Mouse (Mus musculus): ENCODE data around the gene Cntn4. TPM values are rescaled to one million over a fixed set of nuclear protein-coding genes. Genes with fewer than 3 reads are reported as not detected.

Gene Cntn4
- polyA plus RNA-seq, 1 experiment from 2014 or later, result 15.3 TPM

- no peak overlapping the region for H3K9ac ChIP-seq
- no peaks in the 10 kb centered on the region for H3K36me3 ChIP-seq
- WGBS, result 88% methylated on average over 3 of the region's 3 CpGs
Measured at GRCm38 (mm10) chr6:106263396-106263795, 585.9 kb downstream of the Cntn4 start.

GRCm38 (mm10) chr6:106265487-106265886 lies 588.0 kb downstream of the Cntn4 start:
- no peaks in the 10 kb centered on the region for H3K36me3 ChIP-seq

More at GRCm38 (mm10) chr6:106263396-106263795, 585.9 kb downstream of the Cntn4 start:
- no peaks in the 10 kb centered on the region for H3K4me1 ChIP-seq
- no peak overlapping the region for H3K4me3 ChIP-seq (replicated peaks)
- H3K4me2 ChIP-seq (replicated peaks), result no peak overlapping the region
- no peaks in the 10 kb centered on the region for H3K9me3 ChIP-seq (replicated peaks)
- H3K27ac ChIP-seq (replicated peaks), result no peak overlapping the region
- no peaks in the 10 kb centered on the region for H3K27me3 ChIP-seq
- ATAC-seq (ENCODE audit: insufficient number of reproducible peaks, low FRiP score, low TSS enrichment, low read depth), result no peak

GRCm38 (mm10) chr6:106266304-106266703 lies 588.8 kb downstream of the Cntn4 start:
- H3K36me3 ChIP-seq, result no peaks in the 10 kb centered on the region
- H3K9ac ChIP-seq, result no peak overlapping the region
- H3K9me3 ChIP-seq (replicated peaks), result no peaks in the 10 kb centered on the region
- H3K4me1 ChIP-seq, result no peaks in the 10 kb centered on the region
- H3K4me2 ChIP-seq (replicated peaks), result no peak overlapping the region
- WGBS, result 76% methylated on average over 2 of the region's 2 CpGs
- H3K27me3 ChIP-seq, result no peaks in the 10 kb centered on the region
- ATAC-seq (ENCODE audit: insufficient number of reproducible peaks, low FRiP score, low TSS enrichment, low read depth), result no peak
- H3K4me3 ChIP-seq (replicated peaks), result no peak overlapping the region
- H3K27ac ChIP-seq (replicated peaks), result no peak overlapping the region

More at GRCm38 (mm10) chr6:106265487-106265886, 588.0 kb downstream of the Cntn4 start:
- H3K27me3 ChIP-seq, result no peaks in the 10 kb centered on the region
- H3K4me3 ChIP-seq (replicated peaks), result no peak overlapping the region
- ATAC-seq (ENCODE audit: insufficient number of reproducible peaks, low FRiP score, low TSS enrichment, low read depth), result no peak
- WGBS, result 84% methylated on average over 3 of the region's 3 CpGs
- no peak overlapping the region for H3K4me2 ChIP-seq (replicated peaks)
- H3K9me3 ChIP-seq (replicated peaks), result no peaks in the 10 kb centered on the region
- H3K9ac ChIP-seq, result no peak overlapping the region
- H3K27ac ChIP-seq (replicated peaks), result no peak overlapping the region
- no peaks in the 10 kb centered on the region for H3K4me1 ChIP-seq

- WGBS, result 71% methylated on average over 4 of the region's 4 CpGs
- H3K4me3 ChIP-seq (replicated peaks), result no peak overlapping the region
Measured at GRCm38 (mm10) chr6:106268723-106269122, 591.3 kb downstream of the Cntn4 start.

DNA sequence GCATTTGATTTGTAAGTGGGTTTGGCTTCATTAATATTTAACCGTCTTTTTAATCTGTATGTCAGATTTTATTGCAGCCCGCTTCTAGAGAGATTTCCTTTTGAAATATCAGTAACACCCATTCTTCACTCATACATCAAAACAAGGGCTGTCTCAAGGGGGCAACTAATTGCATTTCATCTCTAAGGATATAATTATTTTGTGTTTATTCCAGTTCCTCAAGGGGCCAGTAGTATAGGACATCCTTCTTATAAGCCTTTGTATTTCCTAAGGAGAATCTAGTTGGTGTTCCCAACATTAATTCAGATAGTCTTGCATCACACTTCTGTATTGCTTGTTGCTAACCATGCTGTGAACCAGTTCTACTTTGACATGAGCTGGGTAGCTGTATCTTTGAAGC lies 599.7 kb downstream of the Cntn4 start:
- Histone ChIP-seq H3K4me1 (no peaks in the 10 kb centered on the region), H3K27me3 (no peaks in the 10 kb centered on the region), H3K9me3 (replicated peaks) (no peaks in the 10 kb centered on the region), H3K4me3 (replicated peaks) (no peak overlapping the region), H3K36me3 (no peaks in the 10 kb centered on the region), H3K27ac (replicated peaks) (no peak overlapping the region), H3K9ac (no peak overlapping the region), H3K4me2 (replicated peaks) (no peak overlapping the region)
- WGBS, result 83% methylated on average over 2 of the region's 2 CpGs
- no peak for ATAC-seq (ENCODE audit: insufficient number of reproducible peaks, low FRiP score, low TSS enrichment, low read depth)

More at GRCm38 (mm10) chr6:106268723-106269122, 591.3 kb downstream of the Cntn4 start:
- no peak overlapping the region for H3K27ac ChIP-seq (replicated peaks)
- ATAC-seq (ENCODE audit: insufficient number of reproducible peaks, low FRiP score, low TSS enrichment, low read depth), result no peak
- H3K9me3 ChIP-seq (replicated peaks), result no peaks in the 10 kb centered on the region
- no peak overlapping the region for H3K9ac ChIP-seq
- H3K27me3 ChIP-seq, result no peaks in the 10 kb centered on the region
- H3K36me3 ChIP-seq, result no peaks in the 10 kb centered on the region
- no peak overlapping the region for H3K4me2 ChIP-seq (replicated peaks)
- H3K4me1 ChIP-seq, result no peaks in the 10 kb centered on the region

DNA sequence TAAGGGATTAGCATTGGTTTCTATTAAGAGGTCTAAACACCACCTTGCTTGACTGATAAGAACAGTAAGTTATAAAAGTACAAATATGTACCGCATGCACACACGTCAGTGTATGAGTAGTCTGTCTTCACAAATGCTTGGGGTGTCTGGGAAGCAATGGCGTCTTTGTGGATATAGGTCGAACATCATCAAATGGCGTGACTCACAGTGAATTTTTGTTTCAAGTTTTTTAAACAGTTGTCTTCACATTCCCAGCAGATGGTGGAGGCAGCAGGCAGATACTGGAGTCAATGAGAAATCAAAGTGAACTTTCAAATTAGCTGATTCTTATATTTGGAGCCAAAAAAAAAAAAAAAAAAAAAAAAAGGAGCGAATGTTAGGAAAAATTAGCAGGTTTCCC lies 604.2 kb downstream of the Cntn4 start:
- 88% methylated on average over 6 of the region's 6 CpGs for WGBS
- H3K4me3 ChIP-seq (replicated peaks), result no peak overlapping the region
- no peak overlapping the region for H3K9ac ChIP-seq
- H3K27ac ChIP-seq (replicated peaks), result no peak overlapping the region
- no peak overlapping the region for H3K4me2 ChIP-seq (replicated peaks)
- no peak for ATAC-seq (ENCODE audit: insufficient number of reproducible peaks, low FRiP score, low TSS enrichment, low read depth)
- H3K27me3 ChIP-seq, result no peaks in the 10 kb centered on the region
- no peaks in the 10 kb centered on the region for H3K4me1 ChIP-seq
- H3K9me3 ChIP-seq (replicated peaks), result no peaks in the 10 kb centered on the region
- no peaks in the 10 kb centered on the region for H3K36me3 ChIP-seq

GRCm38 (mm10) chr6:106283815-106284214 lies 606.4 kb downstream of the Cntn4 start:
- H3K36me3 ChIP-seq, result no peaks in the 10 kb centered on the region
- no peaks in the 10 kb centered on the region for H3K27me3 ChIP-seq
- H3K4me1 ChIP-seq, result no peaks in the 10 kb centered on the region
- H3K4me2 ChIP-seq (replicated peaks), result no peak overlapping the region
- H3K9ac ChIP-seq, result no peak overlapping the region
- no peak overlapping the region for H3K4me3 ChIP-seq (replicated peaks)
- ATAC-seq (ENCODE audit: insufficient number of reproducible peaks, low FRiP score, low TSS enrichment, low read depth), result no peak
- 58% methylated on average over 1 of the region's 1 CpGs for WGBS
- H3K27ac ChIP-seq (replicated peaks), result no peak overlapping the region
- H3K9me3 ChIP-seq (replicated peaks), result no peaks in the 10 kb centered on the region

DNA sequence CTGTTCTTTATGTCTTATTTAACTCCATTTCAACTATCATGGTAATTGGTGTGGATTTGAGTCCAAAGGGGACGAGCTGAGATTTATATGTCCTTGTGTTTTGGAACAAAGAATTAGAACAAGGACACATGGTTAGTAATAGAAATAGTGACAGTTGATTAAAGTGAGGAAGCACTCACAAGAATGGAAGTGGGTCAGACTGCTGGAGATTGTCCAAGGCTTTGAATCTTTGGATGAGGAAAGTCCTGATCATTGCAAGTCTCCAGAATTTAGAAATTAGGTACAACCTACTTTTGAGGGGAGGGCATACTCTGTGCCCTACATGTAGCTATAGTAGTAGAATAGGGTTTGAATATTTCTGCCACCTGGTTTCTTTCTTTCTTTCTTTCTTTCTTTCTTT lies 622.0 kb downstream of the Cntn4 start:
- 66% methylated on average over 1 of the region's 1 CpGs for WGBS
- Histone ChIP-seq H3K27ac (replicated peaks) (no peak overlapping the region), H3K4me1 (no peaks in the 10 kb centered on the region), H3K9me3 (replicated peaks) (no peaks in the 10 kb centered on the region), H3K36me3 (no peaks in the 10 kb centered on the region), H3K4me2 (replicated peaks) (no peak overlapping the region), H3K4me3 (replicated peaks) (no peak overlapping the region), H3K27me3 (no peaks in the 10 kb centered on the region), H3K9ac (no peak overlapping the region)
- no peak for ATAC-seq (ENCODE audit: insufficient number of reproducible peaks, low FRiP score, low TSS enrichment, low read depth)

DNA sequence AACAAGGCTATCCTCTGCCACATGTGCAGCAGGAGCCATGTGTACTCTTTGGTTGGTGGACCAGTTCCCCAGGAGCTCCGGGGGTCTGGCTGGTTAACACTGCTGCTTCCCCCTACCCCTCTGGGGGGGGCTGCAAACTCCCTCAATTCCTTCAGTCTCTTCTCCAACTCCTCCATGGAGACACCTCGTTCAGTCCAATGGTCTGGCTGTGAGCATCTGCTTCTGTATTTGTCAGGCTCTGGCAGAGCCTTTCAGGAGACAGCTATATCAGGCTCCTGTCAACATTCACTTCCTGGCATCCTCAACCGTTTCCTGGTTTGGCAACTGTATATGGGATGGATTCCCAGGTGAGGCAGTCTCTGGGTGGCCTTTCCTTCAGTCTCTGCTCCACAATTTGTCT lies 622.7 kb downstream of the Cntn4 start:
- Histone ChIP-seq H3K27me3 (no peaks in the 10 kb centered on the region), H3K27ac (replicated peaks) (no peak overlapping the region), H3K4me2 (replicated peaks) (no peak overlapping the region), H3K36me3 (no peaks in the 10 kb centered on the region), H3K9ac (no peak overlapping the region), H3K9me3 (replicated peaks) (no peaks in the 10 kb centered on the region), H3K4me1 (no peaks in the 10 kb centered on the region), H3K4me3 (replicated peaks) (no peak overlapping the region)
- ATAC-seq (ENCODE audit: insufficient number of reproducible peaks, low FRiP score, low TSS enrichment, low read depth), result no peak
- 58% methylated on average over 3 of the region's 3 CpGs for WGBS

DNA sequence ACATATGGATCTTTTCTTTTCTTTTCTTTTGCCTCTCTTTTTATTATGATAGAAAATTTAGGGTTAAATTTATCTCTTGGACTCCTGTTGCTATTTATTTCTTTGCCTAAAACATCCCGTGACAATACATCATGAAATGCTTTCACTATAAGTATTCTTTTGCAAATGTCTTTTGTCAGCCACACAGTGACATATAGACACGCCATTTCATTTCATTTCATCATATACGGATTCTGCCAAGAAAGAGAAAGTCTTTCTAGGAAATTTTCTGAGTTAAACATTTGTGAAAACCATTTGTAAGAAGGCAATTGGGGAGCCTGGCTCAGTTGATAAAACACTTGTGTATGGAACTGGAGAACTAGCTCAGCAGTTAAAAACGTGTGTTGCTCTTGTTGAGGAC lies 625.0 kb downstream of the Cntn4 start:
- H3K4me3 ChIP-seq (replicated peaks), result no peak overlapping the region
- no peaks in the 10 kb centered on the region for H3K9me3 ChIP-seq (replicated peaks)
- H3K4me1 ChIP-seq, result no peaks in the 10 kb centered on the region
- no peak for ATAC-seq (ENCODE audit: insufficient number of reproducible peaks, low FRiP score, low TSS enrichment, low read depth)
- H3K4me2 ChIP-seq (replicated peaks), result no peak overlapping the region
- no peaks in the 10 kb centered on the region for H3K27me3 ChIP-seq
- no peak overlapping the region for H3K9ac ChIP-seq
- no peak overlapping the region for H3K27ac ChIP-seq (replicated peaks)
- WGBS, result 60% methylated on average over 4 of the region's 4 CpGs
- no peaks in the 10 kb centered on the region for H3K36me3 ChIP-seq

GRCm38 (mm10) chr6:106328987-106329386 lies 651.5 kb downstream of the Cntn4 start:
- Histone ChIP-seq H3K27ac (replicated peaks) (no peak overlapping the region), H3K4me1 (no peaks in the 10 kb centered on the region), H3K27me3 (no peaks in the 10 kb centered on the region), H3K9ac (no peak overlapping the region), H3K9me3 (replicated peaks) (no peaks in the 10 kb centered on the region), H3K36me3 (no peaks in the 10 kb centered on the region), H3K4me3 (replicated peaks) (no peak overlapping the region), H3K4me2 (replicated peaks) (no peak overlapping the region)
- WGBS, result 48% methylated on average over 1 of the region's 1 CpGs
- ATAC-seq (ENCODE audit: insufficient number of reproducible peaks, low FRiP score, low TSS enrichment, low read depth), result no peak

DNA sequence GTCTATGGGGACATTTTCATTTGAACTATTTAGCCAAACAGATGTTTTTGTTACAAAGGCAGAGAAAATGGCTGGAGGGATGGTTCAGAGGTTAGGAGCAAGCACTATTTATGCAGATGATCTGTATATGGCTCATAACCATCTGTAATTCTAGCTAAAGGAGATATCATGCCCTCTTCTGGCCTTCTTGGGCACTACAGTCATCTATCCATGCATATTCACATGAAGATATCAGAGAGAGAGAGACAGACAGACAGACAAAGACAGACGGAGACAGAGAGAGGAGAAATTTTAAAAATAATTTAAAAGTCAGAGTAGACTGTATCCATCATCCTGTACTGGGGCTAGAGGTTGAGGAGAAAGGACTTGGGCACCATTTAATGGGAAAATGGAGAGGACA lies 652.2 kb downstream of the Cntn4 start:
- no peaks in the 10 kb centered on the region for H3K4me1 ChIP-seq
- no peaks in the 10 kb centered on the region for H3K9me3 ChIP-seq (replicated peaks)
- no peak for ATAC-seq (ENCODE audit: insufficient number of reproducible peaks, low FRiP score, low TSS enrichment, low read depth)
- WGBS, result 79% methylated on average over 1 of the region's 1 CpGs
- H3K27ac ChIP-seq (replicated peaks), result no peak overlapping the region
- H3K4me2 ChIP-seq (replicated peaks), result no peak overlapping the region
- H3K36me3 ChIP-seq, result no peaks in the 10 kb centered on the region
- no peaks in the 10 kb centered on the region for H3K27me3 ChIP-seq
- no peak overlapping the region for H3K9ac ChIP-seq
- H3K4me3 ChIP-seq (replicated peaks), result no peak overlapping the region
